Mouse (Mus musculus): ENCODE measurements at regions not wholly inside any gene's neighbourhood (a gene's known extent, or its start where the extent isn't known, plus 50 kb on each side); places are given as distances from the start of the nearest gene placed in this dataset.

DNA sequence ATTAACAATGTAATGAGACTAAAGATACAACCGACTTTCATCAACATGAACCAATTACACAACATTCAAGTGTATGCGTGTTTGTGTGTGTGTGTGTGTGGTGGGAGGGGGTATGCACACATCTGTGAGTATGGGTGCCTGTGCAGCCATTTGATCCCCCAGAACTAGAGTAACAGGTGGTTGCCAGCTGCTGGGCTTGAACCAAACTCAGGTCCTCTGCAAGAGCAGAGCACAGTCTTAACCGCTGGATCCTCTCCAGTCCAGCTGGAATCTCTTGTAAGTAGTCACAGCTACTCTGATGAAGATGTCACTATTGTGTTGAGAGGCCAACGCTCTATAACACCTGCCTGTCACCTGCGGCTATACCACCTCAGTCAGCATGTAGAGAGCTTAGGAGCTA lies 286.2 kb downstream of the Matn1 start:
- ATAC-seq (ENCODE audit: low FRiP score), result no peak
- 95% methylated on average over 5 of the region's 5 CpGs for WGBS
- no peak overlapping the region for H3K9ac ChIP-seq (ENCODE audit: low read length)

DNA sequence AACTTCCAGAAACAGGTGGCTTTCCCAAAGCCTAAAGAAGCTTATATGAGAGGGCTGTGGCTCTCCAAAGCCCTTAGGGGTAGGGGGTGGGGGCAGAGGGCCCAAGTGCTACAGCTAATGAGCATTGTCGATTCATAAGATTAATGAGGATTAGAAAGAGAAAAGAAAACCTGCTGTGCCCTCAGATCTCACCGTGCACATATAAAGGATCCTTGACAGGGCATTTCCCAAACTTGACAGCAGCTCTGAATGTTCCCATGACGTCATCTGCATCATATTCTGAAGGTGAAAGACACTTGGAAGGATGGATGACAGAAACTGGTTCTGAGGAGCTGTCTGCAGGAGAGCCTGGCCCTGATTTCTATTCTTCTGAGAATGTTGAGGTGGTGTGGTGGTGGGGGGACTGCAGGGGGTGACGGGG lies 292.4 kb downstream of the Matn1 start:
- H3K4me2 ChIP-seq, result no peak overlapping the region
- no peak overlapping the region for H3K27ac ChIP-seq (ENCODE audit: low read depth, low read length)
- no peak overlapping the region for H3K9ac ChIP-seq (ENCODE audit: low read length)
- H3K4me1 ChIP-seq (ENCODE audit: control insufficient read depth, insufficient read depth, low read length), result peaks cover 8% of the 10 kb centered on the region
- DNase-seq (ENCODE audit: low spot score, missing footprints) (no peak), ATAC-seq (ENCODE audit: low FRiP score) (peak; percentile 44; the same call in 1 of the 2 replicates)
- no peaks in the 10 kb centered on the region for H3K36me3 ChIP-seq (ENCODE audit: control insufficient read depth, insufficient read depth, low read length)
- no peak overlapping the region for H3K4me3 ChIP-seq (ENCODE audit: low read depth, low read length)
- WGBS, result 27% methylated on average over 4 of the region's 4 CpGs
- no peaks in the 10 kb centered on the region for H3K9me3 ChIP-seq (ENCODE audit: control insufficient read depth, low read length)
- no peaks in the 10 kb centered on the region for H3K27me3 ChIP-seq (ENCODE audit: control insufficient read depth, insufficient read depth, low read length)

More for the DNA sequence above, 286.2 kb downstream of the Matn1 start:
- H3K9me3 ChIP-seq (ENCODE audit: control insufficient read depth, low read length), result no peaks in the 10 kb centered on the region
- H3K4me2 ChIP-seq, result no peak overlapping the region
- no peak overlapping the region for H3K4me3 ChIP-seq (ENCODE audit: low read depth, low read length)
- no peaks in the 10 kb centered on the region for H3K36me3 ChIP-seq (ENCODE audit: control insufficient read depth, insufficient read depth, low read length)
- H3K27ac ChIP-seq (ENCODE audit: low read depth, low read length), result no peak overlapping the region
- no peaks in the 10 kb centered on the region for H3K27me3 ChIP-seq (ENCODE audit: control insufficient read depth, insufficient read depth, low read length)
- no peak for DNase-seq (ENCODE audit: low spot score, missing footprints)
- H3K4me1 ChIP-seq (ENCODE audit: control insufficient read depth, insufficient read depth, low read length), result no peaks in the 10 kb centered on the region

DNA sequence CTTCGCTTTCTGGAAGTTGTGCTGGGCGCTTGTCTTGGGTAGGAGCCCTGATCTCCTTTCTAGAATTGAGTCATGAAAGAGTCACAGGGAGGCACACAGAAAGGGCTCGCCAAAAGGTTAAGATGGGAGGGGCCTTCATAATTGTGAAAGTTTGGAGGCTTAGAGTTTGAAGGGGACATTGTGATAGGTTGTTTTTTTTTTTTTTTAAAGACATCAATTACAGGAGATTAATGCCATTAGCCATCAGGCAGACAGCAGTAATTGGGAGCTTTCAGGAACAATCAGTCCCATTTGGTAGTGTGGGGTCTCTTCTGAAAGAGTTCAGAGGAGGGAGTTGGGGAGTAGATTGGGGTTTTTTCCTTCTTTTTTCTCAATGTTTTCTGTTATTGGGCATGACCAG lies 294.4 kb downstream of the Matn1 start:
- no peaks in the 10 kb centered on the region for H3K27me3 ChIP-seq (ENCODE audit: control insufficient read depth, insufficient read depth, low read length)
- H3K4me1 ChIP-seq (ENCODE audit: control insufficient read depth, insufficient read depth, low read length), result peaks cover 10% of the 10 kb centered on the region
- no peak overlapping the region for H3K4me3 ChIP-seq (ENCODE audit: low read depth, low read length)
- H3K4me2 ChIP-seq, result no peak overlapping the region
- H3K9ac ChIP-seq (ENCODE audit: low read length), result no peak overlapping the region
- no peaks in the 10 kb centered on the region for H3K9me3 ChIP-seq (ENCODE audit: control insufficient read depth, low read length)
- WGBS, result 81% methylated on average over 3 of the region's 3 CpGs
- ATAC-seq (ENCODE audit: low FRiP score) (no peak), DNase-seq (ENCODE audit: low spot score, missing footprints) (no peak)
- no peaks in the 10 kb centered on the region for H3K36me3 ChIP-seq (ENCODE audit: control insufficient read depth, insufficient read depth, low read length)
- no peak overlapping the region for H3K27ac ChIP-seq (ENCODE audit: low read depth, low read length)

DNA sequence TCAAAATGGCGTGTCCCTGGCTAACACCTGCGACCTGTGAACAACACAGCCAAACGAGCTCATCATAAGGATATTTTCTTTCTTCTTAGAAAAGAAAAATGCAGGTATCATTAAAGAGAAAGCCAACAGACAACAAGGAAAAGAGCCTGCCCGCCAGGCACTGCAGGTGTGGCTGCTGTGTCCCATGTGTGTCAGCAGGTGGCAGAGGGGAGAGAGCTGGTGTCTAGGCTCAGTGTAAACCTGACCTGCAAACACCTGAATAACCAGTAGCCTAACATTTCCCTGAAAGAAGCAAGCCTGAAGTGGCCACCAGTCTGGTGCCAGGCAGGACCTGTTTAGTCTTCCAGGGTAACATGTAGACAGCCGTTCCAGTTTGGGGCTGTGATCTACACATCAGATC lies 294.9 kb downstream of the Matn1 start:
- DNase-seq (ENCODE audit: low spot score, missing footprints) (no peak), ATAC-seq (ENCODE audit: low FRiP score) (no peak)
- 80% methylated on average over 5 of the region's 5 CpGs for WGBS

DNA sequence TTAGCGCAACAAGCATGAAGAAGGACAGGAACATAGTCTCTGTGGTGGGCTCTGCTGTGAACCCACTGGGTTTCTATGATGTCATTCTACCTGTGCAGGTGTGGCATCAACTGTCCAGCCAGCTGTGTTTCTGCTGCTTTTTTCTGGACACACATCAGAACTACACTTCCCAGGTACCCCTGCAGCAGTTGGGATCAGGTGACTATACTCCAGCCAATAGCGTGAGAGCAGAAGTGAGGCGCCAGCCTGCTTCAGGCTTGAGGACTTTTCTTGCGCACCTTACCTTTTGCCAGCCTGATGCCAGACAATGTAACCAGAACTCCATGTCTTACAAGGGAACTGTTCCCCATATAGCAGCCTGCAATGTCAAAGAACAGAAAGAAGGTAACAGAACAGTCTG lies 296.3 kb downstream of the Matn1 start:
- no peak for DNase-seq (ENCODE audit: low spot score, missing footprints)
- Histone ChIP-seq H3K4me1 (ENCODE audit: control insufficient read depth, insufficient read depth, low read length) (peaks cover 20% of the 10 kb centered on the region), H3K9me3 (ENCODE audit: control insufficient read depth, low read length) (no peaks in the 10 kb centered on the region), H3K4me3 (ENCODE audit: low read depth, low read length) (no peak overlapping the region), H3K36me3 (ENCODE audit: control insufficient read depth, insufficient read depth, low read length) (no peaks in the 10 kb centered on the region), H3K27me3 (ENCODE audit: control insufficient read depth, insufficient read depth, low read length) (no peaks in the 10 kb centered on the region), H3K27ac (ENCODE audit: low read depth, low read length) (no peak overlapping the region), H3K4me2 (no peak overlapping the region), H3K9ac (ENCODE audit: low read length) (no peak overlapping the region)
- WGBS, result 88% methylated on average over 4 of the region's 4 CpGs
- no peak for ATAC-seq (ENCODE audit: low FRiP score)

More for the DNA sequence above, 294.9 kb downstream of the Matn1 start:
- Histone ChIP-seq H3K4me1 (ENCODE audit: control insufficient read depth, insufficient read depth, low read length) (peaks cover 16% of the 10 kb centered on the region), H3K9me3 (ENCODE audit: control insufficient read depth, low read length) (no peaks in the 10 kb centered on the region), H3K27me3 (ENCODE audit: control insufficient read depth, insufficient read depth, low read length) (no peaks in the 10 kb centered on the region), H3K27ac (ENCODE audit: low read depth, low read length) (no peak overlapping the region), H3K4me2 (no peak overlapping the region), H3K4me3 (ENCODE audit: low read depth, low read length) (no peak overlapping the region), H3K9ac (ENCODE audit: low read length) (no peak overlapping the region), H3K36me3 (ENCODE audit: control insufficient read depth, insufficient read depth, low read length) (no peaks in the 10 kb centered on the region)

DNA sequence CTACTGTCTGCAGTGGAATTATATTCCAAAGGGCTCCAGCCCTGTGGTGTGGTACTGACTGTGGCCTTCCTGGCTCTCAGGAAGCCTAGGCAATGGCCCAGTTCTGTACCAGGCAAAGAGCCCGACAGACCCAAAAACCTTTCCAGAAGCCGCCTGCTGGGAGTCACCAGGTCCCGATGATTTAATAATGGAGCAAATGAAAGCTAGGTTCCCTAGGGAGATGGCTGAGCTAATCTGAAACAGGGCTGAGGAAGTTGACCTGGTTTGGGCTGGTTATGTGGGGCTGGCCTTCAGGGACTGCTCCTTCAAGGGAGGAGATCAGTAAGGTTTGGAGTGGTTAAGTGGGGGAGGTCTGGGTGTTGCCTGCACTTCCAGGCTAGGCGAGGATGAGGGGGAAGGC lies 298.1 kb downstream of the Matn1 start:
- no peak overlapping the region for H3K9ac ChIP-seq (ENCODE audit: low read length)
- no peaks in the 10 kb centered on the region for H3K36me3 ChIP-seq (ENCODE audit: control insufficient read depth, insufficient read depth, low read length)
- no peak for DNase-seq (ENCODE audit: low spot score, missing footprints)
- H3K27ac ChIP-seq (ENCODE audit: low read depth, low read length), result no peak overlapping the region
- no peaks in the 10 kb centered on the region for H3K27me3 ChIP-seq (ENCODE audit: control insufficient read depth, insufficient read depth, low read length)
- H3K4me1 ChIP-seq (ENCODE audit: control insufficient read depth, insufficient read depth, low read length), result peaks cover 12% of the 10 kb centered on the region
- H3K4me3 ChIP-seq (ENCODE audit: low read depth, low read length), result no peak overlapping the region
- H3K4me2 ChIP-seq, result no peak overlapping the region
- ATAC-seq (ENCODE audit: low FRiP score), result no peak
- WGBS, result 66% methylated on average over 4 of the region's 4 CpGs
- H3K9me3 ChIP-seq (ENCODE audit: control insufficient read depth, low read length), result no peaks in the 10 kb centered on the region

DNA sequence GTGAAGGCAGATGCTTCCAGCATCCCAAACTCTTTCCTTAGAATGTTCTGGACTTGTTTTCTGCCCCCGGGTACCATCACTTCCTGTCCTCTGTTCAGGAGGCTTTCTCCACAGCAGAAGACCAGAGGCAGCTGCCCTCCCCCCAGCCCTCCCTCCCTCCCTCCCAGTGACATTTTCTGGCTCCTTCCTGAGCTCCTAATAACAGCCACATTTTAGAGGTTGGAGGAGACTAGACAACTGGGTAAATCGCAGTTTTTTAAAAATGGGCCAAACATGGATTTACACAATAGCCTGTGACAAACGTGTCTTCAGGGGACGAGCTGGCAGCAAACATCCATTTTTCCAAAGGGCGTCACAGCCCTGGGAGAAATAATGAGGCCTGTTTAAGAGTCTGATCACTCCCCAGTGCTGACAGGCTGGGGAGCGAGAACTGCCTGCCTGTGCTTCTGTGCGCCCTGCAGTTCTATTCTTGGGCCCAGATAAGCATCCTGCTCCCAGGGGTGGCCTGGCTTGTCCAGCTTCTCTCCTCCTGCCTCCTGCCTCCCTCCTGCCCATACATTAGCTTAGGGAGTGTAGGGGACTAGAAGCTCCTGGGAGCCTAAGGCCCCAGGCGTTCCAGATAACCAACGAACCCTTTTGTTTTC lies 299.7 kb downstream of the Matn1 start:
- Histone ChIP-seq H3K9me3 (ENCODE audit: control insufficient read depth, low read length) (no peaks in the 10 kb centered on the region), H3K27me3 (ENCODE audit: control insufficient read depth, insufficient read depth, low read length) (no peaks in the 10 kb centered on the region), H3K9ac (ENCODE audit: low read length) (peak overlapping the region; percentile 38; the same call in 1 of the 2 replicates), H3K27ac (ENCODE audit: low read depth, low read length) (peak overlapping the region; percentile 50; the same call in 1 of the 2 replicates), H3K4me2 (no peak overlapping the region), H3K36me3 (ENCODE audit: control insufficient read depth, insufficient read depth, low read length) (no peaks in the 10 kb centered on the region), H3K4me1 (ENCODE audit: control insufficient read depth, insufficient read depth, low read length) (peaks cover 12% of the 10 kb centered on the region), H3K4me3 (ENCODE audit: low read depth, low read length) (no peak overlapping the region)
- ATAC-seq (ENCODE audit: low FRiP score) (peak; percentile 57; the same call in 1 of the 2 replicates), DNase-seq (ENCODE audit: low spot score, missing footprints) (peak; percentile 89)
- 33% methylated on average over 9 of the region's 9 CpGs for WGBS

DNA sequence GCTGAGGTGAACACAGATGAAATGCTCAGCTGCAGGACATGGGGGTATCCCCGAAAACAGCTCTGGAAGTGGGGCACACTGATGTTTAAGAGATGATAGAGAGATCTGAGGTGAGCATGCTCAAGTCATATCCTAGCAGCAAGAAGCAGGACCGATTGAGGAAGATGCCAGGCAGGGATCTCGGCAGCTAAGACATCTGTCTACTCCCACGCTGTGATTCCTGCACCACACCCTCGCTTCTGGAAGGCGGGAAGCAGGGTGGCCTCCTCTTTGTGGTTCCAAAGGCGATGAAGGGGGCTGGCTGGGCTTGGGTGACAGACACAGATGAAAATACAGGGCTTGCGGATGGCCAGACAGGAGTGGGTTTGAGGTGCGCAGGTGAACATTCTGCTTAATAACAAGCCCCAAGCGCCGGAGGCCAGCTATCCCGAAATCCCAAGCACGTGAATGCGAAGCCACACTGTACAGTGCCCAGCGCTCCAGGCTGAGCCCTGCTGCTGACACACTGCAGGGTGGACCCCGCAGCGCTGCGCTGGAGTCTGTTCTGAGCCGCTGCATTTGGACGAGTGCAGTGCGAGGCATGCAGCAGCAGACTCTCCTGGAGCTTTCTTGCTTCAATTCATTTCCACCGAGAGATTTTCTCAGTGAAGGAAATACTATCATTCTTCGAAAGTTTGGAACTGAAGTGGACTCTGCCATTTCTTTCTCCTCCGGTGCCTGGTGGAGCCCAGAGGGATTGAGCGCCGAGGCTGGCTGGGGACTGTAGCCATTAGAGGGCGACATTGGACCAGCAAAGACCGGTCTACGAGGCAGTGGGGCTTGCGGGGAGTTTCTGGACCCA lies 308.6 kb downstream of the Matn1 start:
- WGBS, result 22% methylated on average over 30 of the region's 30 CpGs
- H3K4me2 ChIP-seq, result peak overlapping the region; percentile 43
- no peaks in the 10 kb centered on the region for H3K9me3 ChIP-seq (ENCODE audit: control insufficient read depth, low read length)
- peak overlapping the region; percentile 31; the same call in 1 of the 2 replicates for H3K9ac ChIP-seq (ENCODE audit: low read length)
- DNase-seq (ENCODE audit: low spot score, missing footprints) (peak; percentile 98), ATAC-seq (ENCODE audit: low FRiP score) (peak; percentile 84)
- H3K27ac ChIP-seq (ENCODE audit: low read depth, low read length), result no peak overlapping the region
- H3K4me3 ChIP-seq (ENCODE audit: low read depth, low read length), result peak overlapping the region; percentile 18
- H3K4me1 ChIP-seq (ENCODE audit: control insufficient read depth, insufficient read depth, low read length), result no peaks in the 10 kb centered on the region
- no peaks in the 10 kb centered on the region for H3K27me3 ChIP-seq (ENCODE audit: control insufficient read depth, insufficient read depth, low read length)
- H3K36me3 ChIP-seq (ENCODE audit: control insufficient read depth, insufficient read depth, low read length), result no peaks in the 10 kb centered on the region

DNA sequence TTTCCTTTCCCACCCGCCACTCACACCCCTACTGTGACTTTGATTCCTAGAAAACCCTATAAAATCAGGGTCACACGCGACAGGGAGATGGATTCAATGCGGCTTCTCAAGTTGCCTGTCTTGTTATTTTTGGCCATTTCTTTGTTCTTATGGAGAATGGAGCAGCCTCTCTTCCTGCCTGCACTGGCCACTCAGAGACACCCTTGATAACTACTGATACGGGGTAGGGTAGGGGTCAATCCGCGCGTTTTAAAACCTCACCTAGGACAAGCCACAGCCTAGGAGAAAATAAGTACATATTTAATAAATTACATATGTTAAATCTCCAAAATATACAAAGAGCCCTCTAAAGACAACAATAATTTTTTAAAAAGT lies 309.2 kb downstream of the Matn1 start:
- H3K4me2 ChIP-seq, result peak overlapping the region; percentile 43

More for the DNA sequence above, 309.2 kb downstream of the Matn1 start:
- no peaks in the 10 kb centered on the region for H3K9me3 ChIP-seq (ENCODE audit: control insufficient read depth, low read length)
- no peak overlapping the region for H3K27ac ChIP-seq (ENCODE audit: low read depth, low read length)
- H3K4me3 ChIP-seq (ENCODE audit: low read depth, low read length), result peak overlapping the region; percentile 18; the same call in 1 of the 2 replicates
- H3K9ac ChIP-seq (ENCODE audit: low read length), result peak overlapping the region; percentile 31; the same call in 1 of the 2 replicates
- H3K36me3 ChIP-seq (ENCODE audit: control insufficient read depth, insufficient read depth, low read length), result no peaks in the 10 kb centered on the region
- no peaks in the 10 kb centered on the region for H3K27me3 ChIP-seq (ENCODE audit: control insufficient read depth, insufficient read depth, low read length)
- WGBS, result 8% methylated on average over 8 of the region's 8 CpGs
- peak; percentile 36; the same call in 1 of the 2 replicates for ATAC-seq (ENCODE audit: low FRiP score)
- H3K4me1 ChIP-seq (ENCODE audit: control insufficient read depth, insufficient read depth, low read length), result no peaks in the 10 kb centered on the region
- DNase-seq (ENCODE audit: low spot score, missing footprints), result no peak
